Mouse (Mus musculus): ENCODE data around the gene Tssk6. TPM values are rescaled to one million over a fixed set of nuclear protein-coding genes. Genes with fewer than 3 reads are reported as not detected.

The Tssk6 gene
- polyA plus RNA-seq, 1 experiment, result 1.0 TPM

DNA sequence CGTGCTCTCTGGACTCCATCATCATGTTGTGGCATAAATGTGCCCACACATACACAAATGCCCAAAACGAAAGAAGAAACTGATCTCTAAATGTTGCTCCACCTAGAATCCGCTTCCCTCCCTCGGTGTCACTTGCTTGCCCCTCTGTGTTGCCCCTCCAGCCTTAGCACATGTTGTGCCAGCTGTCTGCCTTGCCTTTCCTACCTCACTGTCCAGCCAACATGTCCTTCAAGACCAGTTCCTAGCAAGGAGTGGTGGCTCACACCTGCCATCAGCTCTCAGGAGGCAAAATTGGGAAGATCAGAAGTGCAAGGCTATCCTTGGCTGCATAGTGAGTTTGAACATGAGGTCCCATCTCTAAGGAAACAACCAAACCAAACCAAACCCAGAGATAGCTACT, 24.6 kb upstream of the Tssk6 start:
- no peak overlapping the region for H3K27ac ChIP-seq (ENCODE audit: insufficient read depth, low read length)
- H3K4me3 ChIP-seq (ENCODE audit: extremely low read depth, insufficient read depth, insufficient read length), result no peak overlapping the region
- TF ChIP-seq POLR2A (IDR thresholded peaks at IDR 0.05; ENCODE audit: low read depth, low read length) (no peak), CTCF (IDR thresholded peaks at IDR 0.05; ENCODE audit: extremely low read depth, insufficient read depth, insufficient read length, insufficient replicate concordance) (no peak)
- DNase-seq (ENCODE audit: low read depth in 1 of 2, low spot score in 2 of 2), result no peak
- H3K27me3 ChIP-seq (ENCODE audit: control insufficient read depth, insufficient read depth, low read length), result peaks cover 20% of the 10 kb centered on the region
- 87% methylated on average over 4 of the region's 4 CpGs for WGBS
- H3K36me3 ChIP-seq (ENCODE audit: control insufficient read depth, insufficient read depth, low read length), result no peaks in the 10 kb centered on the region
- peaks cover 10% of the 10 kb centered on the region; the same call in 1 of the 2 replicates for H3K4me1 ChIP-seq (ENCODE audit: control insufficient read depth, insufficient read depth, insufficient read length)

GRCm38 (mm10) chr8:69877992-69878391, 24.0 kb upstream of the Tssk6 start:
- peaks cover 12% of the 10 kb centered on the region; the same call in 1 of the 2 replicates for H3K4me1 ChIP-seq (ENCODE audit: control insufficient read depth, insufficient read depth, insufficient read length)
- WGBS, result 80% methylated on average over 3 of the region's 3 CpGs
- peaks cover 24% of the 10 kb centered on the region for H3K27me3 ChIP-seq (ENCODE audit: control insufficient read depth, insufficient read depth, low read length)
- no peak for TF ChIP-seq POLR2A (IDR thresholded peaks at IDR 0.05; ENCODE audit: low read depth, low read length)
- no peak for TF ChIP-seq CTCF (IDR thresholded peaks at IDR 0.05; ENCODE audit: extremely low read depth, insufficient read depth, insufficient read length, insufficient replicate concordance)
- DNase-seq (ENCODE audit: low read depth in 1 of 2, low spot score in 2 of 2), result no peak
- H3K36me3 ChIP-seq (ENCODE audit: control insufficient read depth, insufficient read depth, low read length), result no peaks in the 10 kb centered on the region
- H3K27ac ChIP-seq (ENCODE audit: insufficient read depth, low read length), result no peak overlapping the region
- no peak overlapping the region for H3K4me3 ChIP-seq (ENCODE audit: extremely low read depth, insufficient read depth, insufficient read length)

DNA sequence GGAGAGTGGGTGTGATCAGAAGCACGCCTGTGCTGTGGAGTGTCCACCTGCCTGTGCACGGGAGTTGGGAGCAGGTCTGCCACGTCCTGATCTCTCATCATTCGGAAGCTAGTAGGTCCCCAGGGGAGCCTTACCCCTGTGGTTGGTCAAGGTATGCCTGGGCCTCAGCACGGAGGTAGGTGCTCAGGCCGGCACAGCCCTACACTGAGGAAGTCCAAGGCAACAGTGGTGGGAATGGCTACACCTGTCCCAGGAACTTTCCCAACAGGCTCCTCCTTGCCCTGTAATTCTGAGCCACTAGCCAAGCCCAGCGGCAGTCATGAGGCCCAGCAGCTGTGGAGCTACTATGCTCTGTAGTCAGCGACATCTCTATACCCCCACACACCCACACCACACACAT, 22.3 kb upstream of the Tssk6 start:
- H3K36me3 ChIP-seq (ENCODE audit: control insufficient read depth, insufficient read depth, low read length), result no peaks in the 10 kb centered on the region
- TF ChIP-seq POLR2A (IDR thresholded peaks at IDR 0.05; ENCODE audit: low read depth, low read length) (no peak), CTCF (IDR thresholded peaks at IDR 0.05; ENCODE audit: extremely low read depth, insufficient read depth, insufficient read length, insufficient replicate concordance) (no peak)
- no peak overlapping the region for H3K27ac ChIP-seq (ENCODE audit: insufficient read depth, low read length)
- H3K4me3 ChIP-seq (ENCODE audit: extremely low read depth, insufficient read depth, insufficient read length), result no peak overlapping the region
- peaks cover 28% of the 10 kb centered on the region for H3K27me3 ChIP-seq (ENCODE audit: control insufficient read depth, insufficient read depth, low read length)
- WGBS, result 67% methylated on average over 8 of the region's 8 CpGs
- no peak for DNase-seq (ENCODE audit: low read depth in 1 of 2, low spot score in 2 of 2)
- peaks cover 12% of the 10 kb centered on the region; the same call in 1 of the 2 replicates for H3K4me1 ChIP-seq (ENCODE audit: control insufficient read depth, insufficient read depth, insufficient read length)

DNA sequence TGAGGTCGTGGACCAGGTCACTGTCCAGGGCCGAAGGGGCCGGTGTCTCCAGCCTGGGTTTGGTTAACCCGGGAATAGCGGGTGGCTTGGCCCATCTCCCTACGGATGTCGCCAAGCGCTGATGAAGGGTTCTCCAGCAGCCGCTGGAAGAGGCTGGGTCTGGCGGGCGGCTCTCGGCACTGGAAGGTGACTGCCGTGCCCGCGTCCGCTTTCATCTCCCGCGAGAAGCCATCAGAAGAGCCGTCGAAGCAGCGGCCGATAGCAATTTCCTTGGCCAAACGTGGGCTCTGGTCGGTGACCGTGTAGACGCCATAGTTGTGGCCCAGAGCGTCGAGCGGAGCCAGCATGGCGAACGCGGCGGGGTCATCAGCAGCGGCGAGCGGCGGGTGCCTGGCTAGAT, 21.1 kb upstream of the Tssk6 start:
- WGBS, result 25% methylated on average over 37 of the region's 37 CpGs
- no peak overlapping the region for H3K4me3 ChIP-seq (ENCODE audit: extremely low read depth, insufficient read depth, insufficient read length)
- no peaks in the 10 kb centered on the region for H3K36me3 ChIP-seq (ENCODE audit: control insufficient read depth, insufficient read depth, low read length)
- no peak for TF ChIP-seq CTCF (IDR thresholded peaks at IDR 0.05; ENCODE audit: extremely low read depth, insufficient read depth, insufficient read length, insufficient replicate concordance)
- TF ChIP-seq POLR2A (IDR thresholded peaks at IDR 0.05; ENCODE audit: low read depth, low read length), result no peak
- H3K27ac ChIP-seq (ENCODE audit: insufficient read depth, low read length), result no peak overlapping the region
- peaks cover 35% of the 10 kb centered on the region for H3K27me3 ChIP-seq (ENCODE audit: control insufficient read depth, insufficient read depth, low read length)
- H3K4me1 ChIP-seq (ENCODE audit: control insufficient read depth, insufficient read depth, insufficient read length), result peaks cover 12% of the 10 kb centered on the region
- DNase-seq (ENCODE audit: low read depth in 1 of 2, low spot score in 2 of 2), result no peak

DNA sequence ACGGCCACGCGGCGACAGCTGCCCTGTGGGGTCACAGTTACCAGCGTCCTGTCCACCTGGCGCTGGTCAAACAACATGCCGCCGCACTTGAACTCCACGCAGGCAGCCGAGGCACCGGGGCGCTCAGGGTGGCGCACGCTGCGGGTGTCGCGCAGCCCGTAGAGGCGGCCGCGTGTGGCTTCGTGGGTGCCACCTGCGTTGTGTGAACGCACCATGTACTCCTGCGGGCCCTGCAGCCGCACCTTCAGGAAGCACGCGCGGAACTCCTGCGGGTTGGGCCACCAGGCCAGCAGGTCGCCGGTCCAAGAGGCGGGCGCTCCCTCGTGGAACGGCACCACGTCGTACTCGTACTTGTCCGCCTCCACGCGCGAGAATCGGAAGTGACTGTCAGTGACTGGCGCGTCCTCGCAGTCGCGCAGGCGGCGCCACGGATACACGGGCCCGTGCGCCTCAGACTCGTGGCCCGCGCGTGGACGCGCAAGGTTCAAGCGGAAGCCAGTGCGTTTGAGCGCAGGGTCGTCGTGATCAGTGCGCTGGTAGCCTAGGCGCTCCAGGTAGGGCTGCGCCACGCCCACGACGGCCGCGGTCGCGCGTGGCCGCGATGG, 20.6 kb upstream of the Tssk6 start:
- peaks cover 41% of the 10 kb centered on the region for H3K27me3 ChIP-seq (ENCODE audit: control insufficient read depth, insufficient read depth, low read length)

DNA sequence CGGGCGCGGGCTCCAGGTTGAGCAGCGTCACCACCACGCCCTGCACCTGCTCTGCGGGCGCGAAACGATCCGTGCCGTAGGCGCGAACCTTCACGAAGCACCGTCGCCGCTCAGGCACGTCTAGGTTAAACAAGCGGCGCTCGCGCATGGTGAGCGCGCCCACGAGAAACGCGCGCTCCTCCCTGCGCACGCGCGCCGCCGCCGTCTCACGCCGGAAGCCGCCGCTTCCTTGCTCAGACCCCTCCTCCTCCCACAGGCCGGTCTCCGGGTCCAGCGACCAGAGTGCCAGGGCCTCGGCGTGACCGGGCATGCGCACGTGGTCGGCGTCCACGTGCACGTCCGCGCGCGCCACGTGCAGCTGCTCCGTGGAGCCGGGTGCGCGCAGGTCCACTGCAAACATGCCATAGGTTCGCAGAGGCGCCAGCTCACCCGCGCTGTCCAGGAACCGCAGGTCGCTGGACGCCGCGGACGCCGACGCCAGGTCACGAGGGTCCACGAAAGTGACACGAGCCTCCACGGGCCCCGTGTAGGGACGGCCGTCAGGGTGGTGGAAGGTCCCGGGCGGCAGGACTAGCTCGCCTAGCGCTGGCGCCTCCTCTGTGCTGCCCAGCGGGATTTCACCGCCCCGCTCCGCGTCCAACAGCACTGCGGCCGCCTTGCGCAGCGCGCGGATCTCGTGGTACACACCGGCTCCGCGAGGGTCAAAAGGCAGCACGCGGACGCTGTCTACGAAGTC, 19.8 kb upstream of the Tssk6 start:
- peak overlapping the region; percentile 33; the same call in 1 of the 2 replicates for H3K4me3 ChIP-seq (ENCODE audit: extremely low read depth, insufficient read depth, insufficient read length)
- 12% methylated on average over 103 of the region's 103 CpGs for WGBS
- peaks cover 21% of the 10 kb centered on the region for H3K4me1 ChIP-seq (ENCODE audit: control insufficient read depth, insufficient read depth, insufficient read length)
- H3K27me3 ChIP-seq (ENCODE audit: control insufficient read depth, insufficient read depth, low read length), result peaks cover 48% of the 10 kb centered on the region
- no peaks in the 10 kb centered on the region for H3K36me3 ChIP-seq (ENCODE audit: control insufficient read depth, insufficient read depth, low read length)
- no peak for DNase-seq (ENCODE audit: low read depth in 1 of 2, low spot score in 2 of 2)
- no peak for TF ChIP-seq CTCF (IDR thresholded peaks at IDR 0.05; ENCODE audit: extremely low read depth, insufficient read depth, insufficient read length, insufficient replicate concordance)
- no peak for TF ChIP-seq POLR2A (IDR thresholded peaks at IDR 0.05; ENCODE audit: low read depth, low read length)
- H3K27ac ChIP-seq (ENCODE audit: insufficient read depth, low read length), result no peak overlapping the region

More for the DNA sequence above, 20.6 kb upstream of the Tssk6 start:
- 31% methylated on average over 79 of the region's 79 CpGs for WGBS
- H3K4me1 ChIP-seq (ENCODE audit: control insufficient read depth, insufficient read depth, insufficient read length), result peaks cover 14% of the 10 kb centered on the region
- no peak overlapping the region for H3K4me3 ChIP-seq (ENCODE audit: extremely low read depth, insufficient read depth, insufficient read length)
- TF ChIP-seq CTCF (IDR thresholded peaks at IDR 0.05; ENCODE audit: extremely low read depth, insufficient read depth, insufficient read length, insufficient replicate concordance), result no peak
- TF ChIP-seq POLR2A (IDR thresholded peaks at IDR 0.05; ENCODE audit: low read depth, low read length), result no peak
- no peak overlapping the region for H3K27ac ChIP-seq (ENCODE audit: insufficient read depth, low read length)
- no peaks in the 10 kb centered on the region for H3K36me3 ChIP-seq (ENCODE audit: control insufficient read depth, insufficient read depth, low read length)
- no peak for DNase-seq (ENCODE audit: low read depth in 1 of 2, low spot score in 2 of 2)

Data from spleen, adult 2 months (tissue).